Mouse (Mus musculus) adrenal gland, adult 2 months (tissue): ENCODE data around the gene Nudt5. TPM values are rescaled to one million over a fixed set of nuclear protein-coding genes. Genes with fewer than 3 reads are reported as not detected.
A peak's percentile ranks its signal among the peaks of the same experiment; 100 is the strongest.
"Not testable (repeated sequence)": the region's sequence is repeated elsewhere in the genome, so short reads cannot be mapped to it uniquely, and the experiment has no call there.

Source experiments
- DNase-seq: peaks from one replicate; pipeline ENCODE4 v3.0.0; 2021
- long read RNA-seq: library from polyadenylated mRNA; stranded (forward); transcript quantifications from one replicate; pipeline ENCODE4 v2.0.0, GENCODE M21; 2021
- polyA plus RNA-seq: library from polyadenylated mRNA; depleted of rRNA; stranded (reverse); fragments of >200 nt; gene quantifications from 2 replicates; pipeline ENCODE4 v1.2.3, GENCODE M21; 2012; rRNA removed
- total RNA-seq, 2 experiments: library from RNA; stranded (reverse); gene quantifications; 2 replicates each; pipeline ENCODE4 v1.2.3; 2021

Nudt5 gene
- total RNA-seq (10 to 100 TPM; 48.8 to 49.5 TPM), polyA plus RNA-seq (4.9 and 7.7 TPM in 2 replicates)
- long read RNA-seq, partial matches to known transcripts, result 2 of 34 reads
- long read RNA-seq, other reads (novel, unspliced or antisense), result 31 of 34 reads

DNA sequence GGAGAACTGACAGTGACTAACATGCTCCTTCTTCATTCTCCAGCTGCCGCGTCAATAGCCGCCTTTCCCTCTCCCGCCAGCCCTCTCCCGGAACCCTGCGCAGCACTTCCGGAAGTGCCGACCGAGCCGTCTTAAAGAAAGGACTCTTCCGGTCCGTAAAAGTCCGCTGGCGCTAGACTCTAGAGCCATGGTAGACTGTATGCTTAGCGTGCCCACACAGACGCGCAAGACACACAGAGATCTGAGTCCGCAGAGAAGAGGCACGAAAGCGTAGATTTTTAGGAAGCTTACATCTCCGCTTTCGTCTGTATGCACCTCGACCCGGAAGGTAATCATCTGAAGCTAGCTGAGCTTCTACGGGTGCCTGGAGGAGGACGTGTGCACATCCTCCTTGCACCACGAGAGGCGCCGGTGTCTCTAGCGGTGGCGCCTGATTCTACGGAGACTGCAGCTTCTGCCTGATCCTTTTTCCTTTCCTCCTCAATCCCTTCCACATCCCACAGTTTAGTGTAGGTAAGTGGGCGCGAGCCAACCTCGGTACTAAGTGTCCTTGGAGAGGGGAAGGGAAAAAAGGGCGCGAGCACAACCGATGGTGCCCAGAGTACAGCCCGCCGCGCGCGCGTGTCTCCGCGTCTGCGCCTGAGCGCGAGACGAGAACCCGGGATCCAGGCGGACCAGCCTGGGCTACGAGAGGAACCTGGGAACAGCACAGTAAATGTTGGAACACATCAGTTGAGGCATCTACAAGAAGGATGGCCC, at the start of gene Nudt5, which contains the start of gene Cdc123:
Gene Nudt5 (plus strand): TSS at position 147 of the 759 bp plus-strand sequence.
Gene Cdc123 (minus strand): TSS at position 292 of the 759 bp plus-strand sequence.
- peak; percentile 91 for DNase-seq

DNA sequence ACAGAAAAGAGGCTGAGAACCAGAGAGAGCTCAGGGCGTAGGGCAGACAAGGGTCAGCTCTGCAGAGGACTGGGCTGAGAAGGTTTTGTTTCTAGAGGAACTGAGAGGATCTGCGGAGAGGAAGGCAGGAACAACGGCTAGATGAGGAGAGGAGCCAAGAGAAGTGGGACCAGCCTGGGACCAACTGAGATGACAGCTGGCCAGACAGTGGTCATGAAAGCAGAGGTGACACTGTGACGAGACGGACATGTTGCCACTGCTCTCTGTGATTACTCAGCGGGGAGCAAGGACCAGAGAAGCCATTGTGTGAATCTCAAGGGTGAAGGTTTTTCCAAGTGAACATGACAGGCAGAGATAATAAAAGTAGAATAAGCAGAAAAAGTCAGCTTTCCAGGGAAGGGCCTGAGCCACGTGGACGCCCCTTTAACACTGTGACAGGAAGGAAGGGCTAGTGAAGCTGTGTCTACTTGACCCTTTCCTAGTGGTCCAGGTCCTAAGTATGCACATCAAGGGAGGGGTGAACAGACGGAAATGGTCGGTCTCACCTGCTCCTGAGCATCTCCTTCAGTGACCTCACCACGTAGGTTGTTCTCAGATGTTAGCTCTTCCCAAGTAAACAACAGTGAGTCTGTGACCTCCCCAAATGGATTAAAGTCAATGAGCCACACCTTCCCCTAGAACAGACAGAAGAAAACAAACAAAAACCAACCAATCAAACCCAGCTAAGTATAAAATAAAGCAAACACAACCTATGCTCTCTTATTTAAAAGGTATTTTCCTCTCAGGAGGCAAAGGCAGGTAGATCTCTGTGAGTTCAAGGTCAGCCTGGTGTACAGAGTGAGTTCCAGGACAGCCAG, 46.8 kb upstream of the Nudt5 start:
- DNase-seq, result no peak

DNA sequence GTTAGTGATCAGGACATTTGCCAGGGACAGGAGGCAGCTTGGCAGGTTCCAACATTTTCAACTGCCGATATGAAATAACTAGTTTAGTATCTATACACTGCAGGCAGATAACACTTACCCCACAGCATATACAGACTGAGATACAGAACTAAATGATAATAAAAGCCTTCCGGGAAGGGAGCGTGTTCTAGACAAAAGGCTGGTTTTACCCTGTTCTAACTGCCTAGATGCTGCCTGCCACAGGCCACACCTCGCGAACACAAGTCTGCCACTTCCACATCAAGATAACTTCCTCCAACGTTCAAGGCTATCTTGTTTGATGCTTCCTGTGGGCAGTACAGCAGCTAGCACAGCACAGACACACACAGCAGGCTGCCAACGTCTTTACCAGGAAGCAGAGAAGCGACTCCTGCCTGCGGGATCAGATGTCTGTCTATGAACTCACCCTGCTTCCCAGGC, 43.6 kb upstream of the Nudt5 start:
- DNase-seq, result no peak

- DNase-seq, result no peak
Measured at GRCm38 (mm10) chr2:5801927-5802590, 42.8 kb upstream of the Nudt5 start.

- no peak for DNase-seq
Measured at GRCm38 (mm10) chr2:5804440-5805045, 40.3 kb upstream of the Nudt5 start.

DNA sequence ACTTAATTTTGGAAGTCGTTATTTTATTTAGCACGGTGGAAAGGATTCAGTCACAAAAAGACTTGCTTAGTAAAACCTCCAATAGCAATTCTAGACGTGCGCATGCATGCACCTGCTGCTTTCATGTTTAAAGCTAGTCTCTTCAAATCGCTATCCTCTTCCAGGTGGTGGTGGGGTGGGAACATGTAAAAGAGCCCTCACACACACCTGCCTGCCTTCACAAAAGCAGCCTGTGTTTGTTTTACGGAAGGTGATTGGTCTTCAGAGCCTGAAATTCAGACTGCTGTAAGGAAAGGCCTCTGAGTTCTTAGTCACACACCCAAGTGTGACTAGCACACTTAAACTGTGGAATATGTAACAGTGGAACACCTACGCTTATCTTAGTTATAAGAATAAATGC, 39.6 kb upstream of the Nudt5 start:
- DNase-seq, result no peak

- DNase-seq, result not testable (repeated sequence)
Measured at GRCm38 (mm10) chr2:5806201-5806600, 38.6 kb upstream of the Nudt5 start.

GRCm38 (mm10) chr2:5810036-5810718, 34.6 kb upstream of the Nudt5 start:
- no peak for DNase-seq

DNA sequence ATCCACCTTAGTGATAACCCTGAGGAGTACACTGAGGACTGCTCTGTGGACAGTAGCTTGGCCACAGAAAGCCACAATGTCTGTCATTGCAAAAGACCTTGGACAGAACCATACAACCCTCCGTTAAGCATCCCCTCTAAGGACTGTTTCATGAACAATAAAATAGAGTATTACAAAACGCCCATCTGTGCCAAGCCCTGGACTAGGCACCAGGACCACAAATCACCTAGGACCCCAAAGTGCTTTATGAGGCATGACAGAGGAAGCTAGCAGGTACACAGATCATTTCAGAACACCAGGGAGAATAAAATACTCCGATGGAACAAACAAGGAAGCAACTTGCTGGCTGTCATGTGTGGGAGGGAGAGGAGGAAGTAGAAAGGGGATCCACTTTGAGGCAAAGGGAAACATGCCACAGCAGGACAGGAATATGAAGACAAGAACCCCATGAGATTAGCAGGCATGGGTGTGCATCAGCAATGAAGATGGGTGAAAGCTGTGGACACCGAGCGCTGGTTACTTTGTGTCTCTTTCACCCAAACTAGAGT, 33.5 kb upstream of the Nudt5 start:
- no peak for DNase-seq

GRCm38 (mm10) chr2:5821264-5821663, 23.6 kb upstream of the Nudt5 start:
- no peak for DNase-seq

DNA sequence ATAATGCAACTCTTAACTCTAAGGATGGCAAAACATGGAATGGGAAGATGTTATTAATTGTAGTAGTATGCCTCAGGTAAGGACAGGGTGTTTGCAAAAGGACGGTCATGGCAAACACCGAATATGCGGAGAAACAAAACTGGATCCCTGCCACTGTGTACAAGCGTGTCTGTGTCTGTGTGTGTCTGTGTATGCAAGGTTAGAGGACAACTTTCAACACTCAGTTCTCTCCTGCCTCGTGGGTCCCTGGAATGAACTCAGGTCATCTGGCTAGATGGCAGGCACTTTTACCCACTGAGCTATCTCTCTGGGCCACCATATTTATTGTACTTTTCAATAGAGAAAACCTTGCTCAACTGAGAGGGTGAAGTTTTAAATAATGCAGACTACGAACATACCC, 22.4 kb upstream of the Nudt5 start:
- no peak for DNase-seq

GRCm38 (mm10) chr2:5824213-5824612, 20.6 kb upstream of the Nudt5 start:
- no peak for DNase-seq

GRCm38 (mm10) chr2:5824685-5825084, 20.1 kb upstream of the Nudt5 start:
- DNase-seq, result no peak

- no peak for DNase-seq
Measured at GRCm38 (mm10) chr2:5825265-5825913, 19.4 kb upstream of the Nudt5 start.

DNA sequence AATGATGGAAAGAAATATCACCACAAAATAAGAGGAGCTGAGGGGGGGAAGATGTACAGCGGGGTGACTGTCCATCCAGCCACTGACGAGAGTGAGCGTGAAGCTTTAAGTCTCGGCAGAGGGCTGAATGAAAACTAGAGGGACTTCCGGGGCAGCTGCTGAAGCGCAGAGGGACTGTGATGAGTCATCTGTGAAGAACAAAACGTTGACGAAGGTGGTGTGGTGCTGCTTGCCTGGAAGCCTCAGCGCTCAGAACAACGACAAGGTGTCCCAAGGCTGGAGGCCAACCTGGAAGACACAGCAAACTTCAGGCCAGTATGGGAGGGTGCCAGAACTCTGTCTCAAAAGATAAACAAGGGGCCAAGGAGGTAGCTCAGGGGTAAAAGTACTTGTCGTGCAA, 4.0 kb upstream of the Nudt5 start:
- no peak for DNase-seq

DNA sequence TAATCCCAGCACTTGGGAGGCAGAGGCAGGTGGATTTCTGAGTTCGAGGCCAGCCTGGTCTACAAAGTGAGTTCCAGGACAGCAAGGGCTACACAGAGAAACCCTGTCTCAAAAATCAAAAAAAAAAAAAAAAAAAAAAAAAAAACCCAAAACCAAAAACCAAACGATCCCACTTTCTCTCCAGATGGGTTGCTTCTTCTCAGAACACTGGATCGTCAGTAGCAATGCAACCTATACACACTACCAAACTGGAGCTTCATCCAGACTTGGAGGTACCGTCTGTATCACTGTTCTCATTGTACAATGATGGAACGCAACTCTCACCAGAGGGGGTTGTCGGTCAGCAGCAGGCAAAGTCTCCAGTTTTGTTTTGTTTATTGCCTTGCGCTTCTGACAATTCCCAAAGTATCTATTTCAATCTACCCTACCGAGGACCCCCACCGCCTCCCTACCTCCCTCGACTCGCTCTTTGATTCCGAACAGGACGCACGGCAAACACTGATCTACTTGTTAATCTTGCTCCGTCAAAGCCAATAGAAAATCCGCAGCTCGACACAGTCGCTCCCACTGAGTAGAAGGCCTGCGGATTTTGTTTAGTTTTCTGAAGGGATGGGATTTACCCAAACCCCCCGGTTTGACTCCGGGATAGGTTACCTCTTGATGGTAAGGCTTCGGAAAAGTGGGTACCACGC, 492 bp upstream of the Nudt5 start:
- DNase-seq, result no peak

- no peak for DNase-seq
Measured at GRCm38 (mm10) chr2:5845826-5846225, 1.0 kb downstream of the Nudt5 start.

- peak; percentile 76 for DNase-seq
Measured at GRCm38 (mm10) chr2:5851116-5851515, 6.3 kb downstream of the Nudt5 start.

GRCm38 (mm10) chr2:5851866-5852265, 7.0 kb downstream of the Nudt5 start:
- DNase-seq, result no peak

- no peak for DNase-seq
Measured at GRCm38 (mm10) chr2:5862834-5863233, 18.0 kb downstream of the Nudt5 start, which contains the start of gene Gm13199. Gene Gm13199 (minus strand): TSS chr2:5862934.
